Mouse (Mus musculus) brain, embryonic 14.5 days (tissue): ENCODE data around the gene Rgcc.

Source experiments
- CTCF ChIP-seq: fragments of 200-500 bp; IDR thresholded peaks from 2 replicates; pipeline ENCODE4 v1.5.1; 2012; ENCODE audit warnings: inconsistent platforms, mild to moderate bottlenecking, moderate library complexity, borderline replicate concordance; ENCODE audit not compliant: insufficient read depth, insufficient read length; ENCODE audit errors: extremely low read depth
- POLR2A ChIP-seq: fragments of 200-500 bp; IDR thresholded peaks from 2 replicates; pipeline ENCODE4 v1.6.1; 2012; ENCODE audit warnings: mild to moderate bottlenecking, inconsistent platforms, borderline replicate concordance; ENCODE audit not compliant: poor library complexity, insufficient read depth, insufficient read length, severe bottlenecking; ENCODE audit errors: extremely low read depth

DNA sequence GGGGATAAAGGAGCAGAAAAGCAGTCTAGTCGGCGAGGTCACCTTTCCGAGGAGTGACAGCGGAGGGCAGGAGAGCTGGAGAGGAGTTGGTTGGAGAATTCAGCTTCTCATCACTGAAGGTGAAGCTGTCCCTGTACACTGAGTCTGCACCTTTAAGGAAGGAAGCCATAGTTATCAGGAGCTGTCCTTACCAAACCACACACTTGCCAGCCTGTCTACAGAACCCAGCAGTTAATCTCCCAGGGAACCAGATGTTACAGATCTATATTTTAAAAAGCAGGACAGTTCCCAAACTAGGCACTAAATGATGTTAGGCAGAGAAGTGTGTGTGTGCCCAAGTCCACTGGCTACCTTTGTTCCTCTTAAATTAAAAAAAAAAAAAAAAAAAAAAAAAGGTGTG lies 9.8 kb downstream of the Rgcc start:
- TF ChIP-seq POLR2A, result no peak
- no peak for TF ChIP-seq CTCF
